33 mouse cellular contexts compared by ENCODE assay signal in the genomic region with DNA sequence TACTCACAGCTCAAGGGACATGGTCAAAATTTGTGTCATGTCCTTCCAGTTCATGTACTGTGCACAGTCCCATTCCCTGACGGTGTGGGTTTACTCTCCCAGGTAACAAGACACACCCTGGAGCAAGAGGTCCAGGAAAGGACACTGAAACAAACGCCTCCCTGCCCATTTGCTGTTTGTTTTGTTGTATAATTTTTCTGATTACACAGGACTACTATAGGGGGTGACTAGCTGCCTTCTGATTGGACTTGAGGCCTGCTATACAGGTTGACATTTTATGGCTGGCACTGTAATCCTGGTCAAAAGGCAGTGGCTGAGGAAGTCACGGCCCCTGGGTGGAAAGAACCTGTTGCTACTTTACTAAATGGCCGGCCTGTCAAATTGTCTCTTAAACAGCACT. TPM values are rescaled to one million over a fixed set of nuclear protein-coding genes. Genes with fewer than 3 reads are reported as not detected.
DNase-seq lines count a peak whose midpoint lies in the region; ATAC-seq and TF ChIP-seq lines count a peak whose summit lies in the region.
"Had no signal": no experiment of that assay in that cellular context is flagged by ENCODE, and none has a peak within 500 bp of the region (broad histone marks: within the 10 kb centered on the region; RNA-seq: fewer than 3 reads in every experiment).

No protein-coding gene starts in this region.

- H3K9ac ChIP-seq in stomach, embryonic 16.5 days (ENCODE audit: low read length): no peak overlapping the region
- H3K9ac ChIP-seq in liver, embryonic 11.5 days (ENCODE audit: low read depth, low read length): no peak overlapping the region
- H3K9ac ChIP-seq in liver, postnatal 0 days (replicated peaks): no peak overlapping the region
- H3K9ac ChIP-seq: embryonic facial prominence, embryonic 13.5 days; forebrain, embryonic 13.5 days; heart, embryonic 12.5 days; heart, embryonic 15.5 days; hindbrain, embryonic 14.5 days had no signal

- H3K36me3 ChIP-seq in testis, adult 2 months (ENCODE audit: control insufficient read depth, insufficient read depth, low read length): no peaks in the 10 kb centered on the region
- no peaks in the 10 kb centered on the region for H3K36me3 ChIP-seq in stomach, embryonic 16.5 days (ENCODE audit: control insufficient read depth, insufficient read depth, low read length)
- no peaks in the 10 kb centered on the region for H3K36me3 ChIP-seq in liver, embryonic 11.5 days (ENCODE audit: control insufficient read depth, insufficient read depth, low read length)
- no peaks in the 10 kb centered on the region for H3K36me3 ChIP-seq in liver, postnatal 0 days (replicated peaks; ENCODE audit: insufficient read depth, low read length)
- H3K36me3 ChIP-seq: embryonic facial prominence, embryonic 10.5 days; embryonic facial prominence, embryonic 13.5 days; heart, embryonic 12.5 days; heart, embryonic 15.5 days had no signal

- peak; percentile 1 for DNase-seq in adrenal gland, postnatal 14 days
- no peak for DNase-seq in adrenal gland, postnatal 25 days
- DNase-seq in testis, postnatal 14 days (ENCODE audit: low spot score): no peak
- no peak for DNase-seq in liver, embryonic 11.5 days (ENCODE audit: low spot score)
- DNase-seq in frontal cortex, adult 2 months (ENCODE audit: extremely low spot score in 1 of 2, low spot score in 1 of 2): no peak
- no peak for DNase-seq in liver, postnatal 0 days
- DNase-seq: adrenal gland, adult 8-10 months; cerebellum, adult 11 months; cerebellum, adult 2 months; cerebellum, adult 9-11 months; cerebellum, postnatal 25 days; embryo, embryonic 11 days; gastrocnemius, adult 2 months; gastrocnemius, postnatal 14 days; heart, adult 18-20 months; heart, postnatal 10 days; heart, postnatal 4 days had no signal

- TF ChIP-seq CTCF in testis, adult 2 months (IDR thresholded peaks at IDR 0.05; ENCODE audit: control insufficient read depth, insufficient read depth, insufficient replicate concordance, low read depth, low read length): no peak
- no peak for TF ChIP-seq CTCF in liver, postnatal 0 days (IDR thresholded peaks at IDR 0.05; ENCODE audit: low read depth)

- H3K27ac ChIP-seq in testis, adult 2 months (ENCODE audit: control insufficient read depth, insufficient read depth, low read depth, low read length): no peak overlapping the region
- no peak overlapping the region for H3K27ac ChIP-seq in stomach, embryonic 16.5 days (ENCODE audit: low read length)
- no peak overlapping the region for H3K27ac ChIP-seq in liver, embryonic 11.5 days (ENCODE audit: low read depth, low read length)
- no peak overlapping the region for H3K27ac ChIP-seq in liver, postnatal 0 days (ENCODE audit: low read depth)
- H3K27ac ChIP-seq: embryonic facial prominence, embryonic 10.5 days; embryonic facial prominence, embryonic 13.5 days; forebrain, embryonic 13.5 days; gastrocnemius, adult 2 months; heart, embryonic 15.5 days; hindbrain, embryonic 14.5 days; hindbrain, postnatal 0 days had no signal

- H3K4me3 ChIP-seq in testis, adult 2 months (ENCODE audit: control insufficient read depth, low read depth, low read length): peak overlapping the region; percentile 3; the same call in 1 of the 2 replicates
- H3K4me3 ChIP-seq in stomach, embryonic 16.5 days (replicated peaks; ENCODE audit: low read length): no peak overlapping the region
- H3K4me3 ChIP-seq in liver, embryonic 11.5 days (ENCODE audit: low read depth, low read length): no peak overlapping the region
- no peak overlapping the region for H3K4me3 ChIP-seq in liver, postnatal 0 days (ENCODE audit: low read depth, low read length)
- H3K4me3 ChIP-seq: embryonic facial prominence, embryonic 10.5 days; embryonic facial prominence, embryonic 13.5 days; erythroblast, embryonic 14.5 days; forebrain, embryonic 13.5 days; gastrocnemius, adult 2 months; heart, embryonic 12.5 days; heart, embryonic 15.5 days had no signal

- H3K4me2 ChIP-seq in stomach, embryonic 16.5 days (ENCODE audit: low read depth, low read length): no peak overlapping the region
- no peak overlapping the region for H3K4me2 ChIP-seq in liver, embryonic 11.5 days
- no peak overlapping the region for H3K4me2 ChIP-seq in liver, postnatal 0 days (ENCODE audit: low read depth, low read length)
- H3K4me2 ChIP-seq: embryonic facial prominence, embryonic 13.5 days; forebrain, embryonic 13.5 days; heart, embryonic 12.5 days; heart, embryonic 15.5 days; hindbrain, embryonic 14.5 days had no signal

- no peaks in the 10 kb centered on the region for H3K27me3 ChIP-seq in testis, adult 2 months (ENCODE audit: control insufficient read depth, insufficient read depth, low read length)
- H3K27me3 ChIP-seq in stomach, embryonic 16.5 days (ENCODE audit: control insufficient read depth, insufficient read depth, low read length): no peaks in the 10 kb centered on the region
- no peaks in the 10 kb centered on the region for H3K27me3 ChIP-seq in liver, embryonic 11.5 days (replicated peaks; ENCODE audit: control insufficient read depth, insufficient read depth, low read length)
- no peaks in the 10 kb centered on the region for H3K27me3 ChIP-seq in liver, postnatal 0 days (ENCODE audit: insufficient read depth, low read length)
- H3K27me3 ChIP-seq: embryonic facial prominence, embryonic 13.5 days; forebrain, embryonic 13.5 days; heart, embryonic 15.5 days had no signal

- WGBS in stomach, embryonic 16.5 days: 48% methylated on average over 4 of the region's 4 CpGs
- WGBS in liver, embryonic 11.5 days: 69% methylated on average over 4 of the region's 4 CpGs
- 58% methylated on average over 4 of the region's 4 CpGs for WGBS in liver, postnatal 0 days (ENCODE audit: insufficient replicate concordance)

- peak; percentile 58; the same call in 1 of the 2 replicates for ATAC-seq in stomach, embryonic 16.5 days (ENCODE audit: insufficient read depth, low FRiP score)
- no peak for ATAC-seq in liver, embryonic 11.5 days (replicated peaks; ENCODE audit: low FRiP score)
- no peak for ATAC-seq in liver, postnatal 0 days
- ATAC-seq: activated CD4-positive, CD25-positive, alpha-beta regulatory T cell, adult 4 months; forebrain, embryonic 13.5 days; forebrain, embryonic 16.5 days; hindbrain, postnatal 0 days had no signal

- TF ChIP-seq POLR2A in testis, adult 2 months (IDR thresholded peaks at IDR 0.05; ENCODE audit: control insufficient read depth, low read depth, low read length): no peak

- TF ChIP-seq EP300 in liver, postnatal 0 days (IDR thresholded peaks at IDR 0.05; ENCODE audit: low read depth): no peak

- no peaks in the 10 kb centered on the region for H3K9me3 ChIP-seq in stomach, embryonic 16.5 days (replicated peaks; ENCODE audit: control insufficient read depth, low read length)
- H3K9me3 ChIP-seq in liver, embryonic 11.5 days (ENCODE audit: control insufficient read depth, low read length): no peaks in the 10 kb centered on the region
- no peaks in the 10 kb centered on the region for H3K9me3 ChIP-seq in liver, postnatal 0 days (ENCODE audit: low read length)
- H3K9me3 ChIP-seq: embryonic facial prominence, embryonic 10.5 days; embryonic facial prominence, embryonic 13.5 days; forebrain, embryonic 13.5 days; heart, embryonic 12.5 days; heart, embryonic 15.5 days had no signal

- peaks cover 3% of the 10 kb centered on the region for H3K4me1 ChIP-seq in testis, adult 2 months (ENCODE audit: control insufficient read depth, insufficient read depth, low read length)
- H3K4me1 ChIP-seq in stomach, embryonic 16.5 days (ENCODE audit: control insufficient read depth, insufficient read depth, low read length): no peaks in the 10 kb centered on the region
- H3K4me1 ChIP-seq in liver, embryonic 11.5 days (replicated peaks; ENCODE audit: control insufficient read depth, insufficient read depth, low read length): no peaks in the 10 kb centered on the region
- no peaks in the 10 kb centered on the region for H3K4me1 ChIP-seq in liver, postnatal 0 days (ENCODE audit: insufficient read depth)
- H3K4me1 ChIP-seq: embryonic facial prominence, embryonic 10.5 days; embryonic facial prominence, embryonic 13.5 days; forebrain, embryonic 13.5 days; heart, embryonic 12.5 days; heart, embryonic 15.5 days had no signal

RNA-seq across cellular contexts. Expression of gene Aqp12, which starts 16.2 kb away (rescaled TPM):
- not detected in 2 replicates for total RNA-seq in adrenal gland, postnatal 14 days (2021)
- total RNA-seq in adrenal gland, postnatal 25 days (2021): not detected in 2 replicates
- 0.37 and 0.59 TPM in 2 replicates for polyA plus RNA-seq in testis, adult 2 months (2012; rRNA removed)
- polyA plus RNA-seq in stomach, embryonic 16.5 days (2015; fragmentation: Nextera tagmentation; extraction: Ambion mirVana): 11.4 and 15.0 TPM in 2 replicates
- polyA plus RNA-seq in liver, embryonic 11.5 days (2014; fragmentation: Nextera tagmentation; extraction: Ambion mirVana): not detected in 2 replicates
- not detected in 2 replicates for polyA plus RNA-seq in frontal cortex, adult 2 months (2012; rRNA removed)
- not detected in 2 replicates for polyA plus RNA-seq in liver, postnatal 0 days (2015; fragmentation: Nextera tagmentation; extraction: Ambion mirVana)
- total RNA-seq: common myeloid progenitor, adult 5-6 weeks; ES-E14; gastrocnemius, adult 2 months; gastrocnemius, postnatal 14 days; gastrocnemius, postnatal 4 days; heart, adult 18-20 months; heart, postnatal 10 days; heart, postnatal 4 days; hindbrain, postnatal 0 days had no signal
- polyA plus RNA-seq: activated CD4-positive, CD25-positive, alpha-beta regulatory T cell, adult 4 months; cerebellum, adult 2 months; embryonic facial prominence, embryonic 10.5 days; embryonic facial prominence, embryonic 13.5 days; erythroblast, embryonic 14.5 days; forebrain, embryonic 13.5 days; forebrain, embryonic 16.5 days; heart, embryonic 12.5 days; heart, embryonic 15.5 days; hindbrain, embryonic 11.5 days; hindbrain, embryonic 14.5 days; hindbrain, postnatal 0 days had no signal

RNA-seq across cellular contexts. Expression of gene Gpr35, which starts 39.2 kb away (rescaled TPM):
- total RNA-seq in adrenal gland, postnatal 14 days (2021): 1.9 and 3.5 TPM in 2 replicates
- 0.33 and 0.49 TPM in 2 replicates for total RNA-seq in adrenal gland, postnatal 25 days (2021)
- 0.70 and 0.88 TPM in 2 replicates for polyA plus RNA-seq in testis, adult 2 months (2012; rRNA removed)
- 8.7 and 8.9 TPM in 2 replicates for polyA plus RNA-seq in stomach, embryonic 16.5 days (2015; fragmentation: Nextera tagmentation; extraction: Ambion mirVana)
- polyA plus RNA-seq in liver, embryonic 11.5 days (2014; fragmentation: Nextera tagmentation; extraction: Ambion mirVana): 0.27 and 0.71 TPM in 2 replicates
- 0.36 and 0.40 TPM in 2 replicates for polyA plus RNA-seq in frontal cortex, adult 2 months (2012; rRNA removed)
- polyA plus RNA-seq in liver, postnatal 0 days (2015; fragmentation: Nextera tagmentation; extraction: Ambion mirVana): 1.1 and 1.4 TPM in 2 replicates
- polyA plus RNA-seq: hindbrain, embryonic 11.5 days had no signal

RNA-seq across cellular contexts. Expression of gene Capn10, which starts 55.7 kb away (rescaled TPM):
- 16.2 and 18.7 TPM in 2 replicates for total RNA-seq in adrenal gland, postnatal 14 days (2021)
- 25.3 and 28.8 TPM in 2 replicates for total RNA-seq in adrenal gland, postnatal 25 days (2021)
- 31.9 and 32.5 TPM in 2 replicates for polyA plus RNA-seq in testis, adult 2 months (2012; rRNA removed)
- 35.7 and 36.0 TPM in 2 replicates for polyA plus RNA-seq in stomach, embryonic 16.5 days (2015; fragmentation: Nextera tagmentation; extraction: Ambion mirVana)
- 20.9 and 21.3 TPM in 2 replicates for polyA plus RNA-seq in liver, embryonic 11.5 days (2014; fragmentation: Nextera tagmentation; extraction: Ambion mirVana)
- polyA plus RNA-seq in frontal cortex, adult 2 months (2012; rRNA removed): 35.3 and 39.4 TPM in 2 replicates
- polyA plus RNA-seq in liver, postnatal 0 days (2015; fragmentation: Nextera tagmentation; extraction: Ambion mirVana): 25.6 and 25.8 TPM in 2 replicates
